Mouse (Mus musculus) midbrain, embryonic 11.5 days (tissue): Measurements from ENCODE around the gene Twist1. TPM values are rescaled to one million over a fixed set of nuclear protein-coding genes. Genes with fewer than 3 reads are reported as not detected.

Source experiments
- ATAC-seq: fragments of 200-750 bp; cut with Nextera tagmentation; 2 replicates; pipeline ENCODE4 v1.8.0; 2017; ENCODE audit warnings: moderate TSS enrichment, moderate library complexity; ENCODE audit not compliant: low FRiP score
- DNase-seq: peaks from one replicate; pipeline ENCODE4 v3.0.0; 2015; ENCODE audit warnings: low spot score; ENCODE audit errors: missing footprints
- H3K27ac ChIP-seq: fragments of 300-500 bp; sonication (generic); 2 replicates; pipeline ENCODE4 v1.5.1; 2014; ENCODE audit warnings: low read depth, low read length
- H3K27me3 ChIP-seq: fragments of 300-500 bp; sonication (generic); 2 replicates; pipeline ENCODE4 v1.6.1; 2014; ENCODE audit warnings: mild to moderate bottlenecking, low read length, moderate library complexity, mixed read lengths; ENCODE audit not compliant: control insufficient read depth, insufficient read depth
- H3K36me3 ChIP-seq: fragments of 300-500 bp; sonication (generic); 2 replicates; pipeline ENCODE4 v1.6.1; 2014; ENCODE audit warnings: mild to moderate bottlenecking, low read length, moderate library complexity, mixed read lengths; ENCODE audit not compliant: control insufficient read depth, insufficient read depth
- H3K4me1 ChIP-seq: fragments of 300-500 bp; sonication (generic); 2 replicates; pipeline ENCODE4 v1.6.1; 2014; ENCODE audit warnings: low read length; ENCODE audit not compliant: control insufficient read depth, insufficient read depth
- H3K4me2 ChIP-seq: fragments of 300-500 bp; sonication (generic); 2 replicates; pipeline ENCODE4 v1.6.1; 2014; ENCODE audit warnings: mild to moderate bottlenecking, moderate library complexity
- H3K4me3 ChIP-seq: fragments of 300-500 bp; sonication (generic); 2 replicates; pipeline ENCODE4 v1.5.1; 2014; ENCODE audit warnings: low read depth, low read length
- H3K9ac ChIP-seq: fragments of 300-500 bp; sonication (generic); 2 replicates; pipeline ENCODE4 v1.6.1; 2014; ENCODE audit warnings: low read length
- H3K9me3 ChIP-seq: fragments of 300-500 bp; sonication (generic); 2 replicates; pipeline ENCODE4 v1.6.1; 2016; ENCODE audit warnings: low read length; ENCODE audit not compliant: control insufficient read depth
- WGBS: fragments of 180-500 bp; shearing (Covaris S2); extraction: QIAGEN DNeasy Blood & Tissue Kit; methylation state at CpG from one replicate; pipeline ENCODE4 v1.1.7; 2014; 5-methylcytosine and 5-hydroxymethylcytosine counted together
- polyA plus RNA-seq: library from polyadenylated mRNA; unstranded; fragments of >200 nt; fragmentation: Nextera tagmentation; extraction: Ambion mirVana; gene quantifications from 2 replicates; pipeline ENCODE4 v1.2.1, GENCODE M21; 2014

Twist1 gene
- polyA plus RNA-seq, 1 experiment from 2014 or later = 10.2 TPM

GRCm38 (mm10) chr12:33993127-33993526 lies 35.7 kb downstream of the Twist1 start:
- ATAC-seq = no peak

More at GRCm38 (mm10) chr12:33993127-33993526, 35.7 kb downstream of the Twist1 start:
- no peaks in the 10 kb centered on the region for H3K27me3 ChIP-seq
- H3K9me3 ChIP-seq = no peaks in the 10 kb centered on the region
- H3K4me1 ChIP-seq = no peaks in the 10 kb centered on the region
- no peak for DNase-seq
- 84% methylated on average over 3 of the region's 3 CpGs for WGBS
- no peak overlapping the region for H3K27ac ChIP-seq
- no peaks in the 10 kb centered on the region for H3K36me3 ChIP-seq
- H3K4me2 ChIP-seq = no peak overlapping the region
- no peak overlapping the region for H3K4me3 ChIP-seq
- H3K9ac ChIP-seq = no peak overlapping the region

Other genes with a start within 250 kb of the Twist1 start
- 3.7 and 3.8 TPM in 2 replicates for gene Ferd3l, start 29.2 kb upstream of the Twist1 start, polyA plus RNA-seq